Mouse (Mus musculus) T-helper 2 cell (primary cell): ENCODE results near the gene Tmprss11f.
"Not testable (repeated sequence)": the region's sequence is repeated elsewhere in the genome, so short reads cannot be mapped to it uniquely, and the experiment has no call there.

Experiments used
- in situ Hi-C: fragments of 300-600 bp; cut with MboI, MseI; formaldehyde crosslinking; loops from one replicate; pipeline ENCODE4 v1.15.1; 2025; ENCODE audit warnings: high pct_unique_total_duplicates

The Tmprss11f gene

DNA sequence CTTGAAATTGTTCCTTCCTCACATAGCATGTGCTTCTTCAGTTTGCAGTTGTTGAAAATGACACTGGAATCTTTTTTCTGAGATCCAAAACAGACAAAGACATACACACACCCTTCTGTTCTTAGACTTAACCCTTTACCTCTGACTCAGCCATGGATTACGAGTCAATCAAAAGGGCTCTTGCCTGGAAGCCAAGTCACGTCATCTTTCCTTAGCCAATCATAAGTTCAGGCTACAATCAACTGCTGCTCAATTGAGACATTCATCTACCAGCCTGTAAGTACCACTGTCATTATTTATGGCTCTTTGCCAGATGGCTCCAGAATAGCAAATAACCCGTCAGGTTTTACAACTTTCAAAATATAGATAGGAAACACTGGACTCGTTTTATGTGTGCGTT is at the start of gene Tmprss11f:
TSS of gene Tmprss11f (minus strand) at position 101 of the 400 bp plus-strand sequence.
- in situ Hi-C loops: no loop called here

DNA sequence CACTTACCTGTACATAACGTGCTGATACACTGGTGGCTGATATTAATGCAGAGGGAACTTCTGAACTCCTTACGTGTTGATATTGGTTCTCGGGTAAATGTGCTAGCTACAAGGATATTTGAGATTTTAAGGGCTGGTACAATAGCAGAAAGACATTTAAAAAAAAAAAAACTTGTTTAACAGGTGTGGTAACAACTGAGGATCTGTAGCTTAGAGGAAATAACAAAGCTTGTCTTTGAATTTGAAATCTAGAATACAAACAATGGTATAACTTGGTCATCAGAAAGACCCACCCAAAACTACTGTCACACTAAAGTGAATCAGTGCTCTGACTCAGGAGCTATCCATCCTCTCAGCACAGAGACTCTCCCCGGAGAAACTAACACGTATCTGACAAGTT is 44.0 kb upstream of the Tmprss11f start, which contains the start of gene Tmprss11b:
TSS of gene Tmprss11b (minus strand) at position 101 of the 400 bp plus-strand sequence.
- in situ Hi-C loops: no loop called here

DNA sequence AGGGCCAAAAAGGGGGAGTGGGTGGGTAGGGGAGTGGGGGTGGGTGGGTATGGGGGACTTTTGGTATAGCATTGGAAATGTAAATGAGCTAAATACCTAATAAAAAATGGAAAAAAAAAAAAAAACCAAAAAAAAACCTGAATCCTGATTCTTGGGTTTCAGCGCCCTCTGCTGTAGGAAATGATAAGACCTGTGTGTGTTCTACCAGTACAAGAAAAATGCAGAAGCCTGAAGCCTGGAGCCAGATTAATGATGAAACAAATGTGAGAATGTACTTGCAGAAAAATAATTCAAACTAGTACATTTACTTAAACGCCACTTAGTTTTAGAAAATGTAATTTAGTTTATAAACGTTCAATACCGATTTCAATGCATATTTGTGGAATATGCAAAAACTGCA is 17.0 kb upstream of the Tmprss11f start:
- in situ Hi-C loops: not testable (repeated sequence)

DNA sequence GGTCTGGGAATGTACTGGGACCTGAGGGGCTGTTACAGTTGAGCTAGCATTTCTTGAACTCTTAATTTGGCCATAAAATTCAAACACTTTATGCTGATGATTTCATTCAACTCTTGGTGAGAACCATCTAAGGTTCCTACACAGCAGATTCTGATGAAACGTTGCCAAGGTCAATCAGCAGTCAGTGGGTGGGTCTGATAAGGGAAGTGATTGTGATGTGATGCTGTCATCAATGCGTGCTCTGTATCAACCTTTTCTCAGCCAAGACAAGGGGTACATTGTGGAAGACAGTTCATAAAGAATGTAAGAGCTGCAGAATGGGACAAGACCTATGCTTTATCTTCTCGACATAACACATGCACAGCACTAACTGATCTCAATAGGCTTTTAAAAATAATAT is 8.6 kb upstream of the Tmprss11f start:
- in situ Hi-C loops: no loop called here

DNA sequence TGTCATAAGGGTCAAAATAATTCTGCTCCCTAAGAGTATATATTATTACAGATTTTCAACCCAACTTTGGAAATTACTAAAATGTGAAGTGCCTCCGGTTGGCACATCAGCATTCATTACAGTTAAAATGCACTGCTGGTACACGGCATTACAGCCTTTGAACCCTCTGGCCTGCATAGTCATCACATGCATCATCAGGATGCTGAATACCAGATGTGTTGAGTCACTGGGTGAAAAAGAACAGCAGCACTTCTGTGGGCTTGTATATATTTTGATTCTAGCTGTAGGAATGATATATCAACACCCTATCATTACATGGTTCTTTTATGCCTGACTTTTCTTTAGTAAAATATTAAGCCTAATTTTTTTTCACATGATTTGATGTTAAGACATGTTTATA is 1.5 kb downstream of the Tmprss11f start:
- in situ Hi-C loops: no loop called here

DNA sequence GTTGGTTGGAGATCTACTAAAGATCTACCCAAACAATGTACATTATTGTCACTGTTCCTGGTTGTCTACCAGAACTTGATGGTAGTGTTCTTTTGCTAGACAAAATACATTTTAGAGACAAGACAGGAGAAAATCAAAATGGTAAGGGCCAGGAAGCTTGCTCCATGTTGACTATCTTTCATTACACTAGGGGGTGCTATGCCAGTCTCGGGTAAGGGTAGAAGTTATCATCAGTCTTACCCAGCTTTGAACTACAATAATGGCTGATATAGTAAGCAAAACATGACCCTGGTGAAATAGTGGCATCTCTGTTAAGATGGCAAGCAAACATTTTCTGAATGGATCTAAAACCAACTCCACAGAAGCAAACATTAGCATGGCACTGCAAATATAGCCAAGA is 10.4 kb downstream of the Tmprss11f start:
- in situ Hi-C loops: no loop called here

DNA sequence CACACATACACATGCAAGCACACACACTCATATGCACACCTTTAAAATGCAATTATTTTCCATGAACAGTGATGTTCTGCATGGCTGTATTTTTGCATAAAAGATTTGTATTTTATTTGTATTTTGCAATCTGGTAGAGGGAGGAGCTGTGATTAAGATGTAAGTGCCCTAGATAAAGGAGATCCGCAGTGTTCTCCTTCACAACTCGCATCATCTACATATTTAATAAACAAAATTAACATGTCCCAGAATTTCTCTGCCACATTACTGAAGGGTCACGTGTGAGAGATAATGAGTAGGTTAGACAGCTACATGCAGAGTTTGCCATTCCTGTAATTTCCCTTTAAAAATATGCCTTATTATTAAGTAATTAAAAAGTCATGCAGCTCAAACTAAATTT is 46.3 kb downstream of the Tmprss11f start:
- in situ Hi-C loops: no loop called here

DNA sequence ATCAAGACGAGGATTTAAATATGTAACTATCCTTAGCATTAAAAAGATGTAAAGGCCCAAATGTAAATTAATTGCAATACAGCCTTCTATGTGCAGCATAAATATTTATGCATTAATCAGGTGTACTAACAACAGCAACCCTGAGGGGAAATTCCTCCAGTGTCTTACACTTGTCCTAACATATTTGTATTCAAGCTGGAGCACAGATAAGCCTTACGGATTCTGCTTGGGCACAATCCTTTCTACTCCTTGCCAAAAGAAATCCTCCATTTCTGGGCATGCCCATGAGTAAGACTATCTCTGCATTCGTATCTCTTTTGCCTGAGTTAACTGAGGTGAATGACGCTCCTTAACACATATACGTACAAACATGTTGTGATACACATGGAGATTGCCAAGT is 49.6 kb downstream of the Tmprss11f start:
- in situ Hi-C loops: no loop called here

DNA sequence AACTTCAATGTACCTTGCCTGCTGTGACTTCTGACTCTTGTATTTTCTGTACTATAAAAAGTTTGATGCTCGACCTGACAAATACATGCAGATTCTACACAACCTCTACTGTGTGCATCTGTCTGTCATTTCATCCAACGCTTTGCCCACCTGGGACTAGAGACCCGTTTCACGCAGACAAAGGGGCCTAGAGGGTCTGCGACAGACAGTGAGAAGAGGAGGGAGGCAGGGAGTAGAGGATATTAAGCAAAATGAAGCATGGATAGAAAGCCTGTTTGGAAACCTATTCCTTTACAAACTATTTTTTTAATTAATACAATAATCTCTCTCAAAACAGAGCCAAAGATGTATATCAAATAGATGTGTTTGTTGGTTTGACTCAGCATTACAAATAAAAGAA is 50.2 kb downstream of the Tmprss11f start:
- in situ Hi-C loops: no loop called here

DNA sequence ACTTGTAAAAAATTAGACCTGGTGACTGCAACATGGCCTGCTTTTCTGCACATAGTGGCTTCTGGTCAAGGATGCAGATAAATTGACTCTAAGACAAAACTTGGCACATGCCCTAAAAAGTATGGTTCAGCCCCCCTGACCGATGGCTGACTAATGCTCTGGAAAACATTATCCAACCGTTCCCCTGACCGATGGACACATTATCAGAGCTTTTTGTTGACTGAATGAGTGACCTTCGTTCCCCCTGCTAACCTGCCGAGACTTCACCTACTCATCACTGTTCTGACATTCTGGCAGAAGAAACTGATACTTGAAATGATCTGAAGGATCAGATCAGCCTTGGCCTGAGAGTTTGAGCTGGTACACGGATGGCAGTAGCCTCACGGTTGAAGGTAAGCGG is 53.5 kb downstream of the Tmprss11f start:
- in situ Hi-C loops: not testable (repeated sequence)

DNA sequence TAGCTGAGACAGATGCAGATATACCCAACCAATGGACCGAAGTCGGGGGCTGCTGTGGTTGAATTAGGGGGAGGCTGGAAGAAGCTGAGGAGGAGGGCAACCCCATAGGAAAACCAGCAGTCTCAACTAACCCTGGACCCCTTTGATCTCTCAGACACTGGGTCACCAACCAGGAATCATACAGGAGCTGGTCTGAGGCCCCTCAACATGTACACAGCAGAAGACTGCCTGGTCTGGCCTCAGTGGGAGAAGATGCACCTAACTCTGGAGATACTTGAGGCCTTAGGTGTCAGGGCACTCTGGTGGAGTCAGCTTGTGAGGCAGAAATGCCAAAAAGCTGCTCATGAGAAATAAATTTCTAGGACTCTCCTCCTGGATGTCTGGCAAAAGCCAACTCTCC is 85.5 kb downstream of the Tmprss11f start:
- in situ Hi-C loops: no loop called here

DNA sequence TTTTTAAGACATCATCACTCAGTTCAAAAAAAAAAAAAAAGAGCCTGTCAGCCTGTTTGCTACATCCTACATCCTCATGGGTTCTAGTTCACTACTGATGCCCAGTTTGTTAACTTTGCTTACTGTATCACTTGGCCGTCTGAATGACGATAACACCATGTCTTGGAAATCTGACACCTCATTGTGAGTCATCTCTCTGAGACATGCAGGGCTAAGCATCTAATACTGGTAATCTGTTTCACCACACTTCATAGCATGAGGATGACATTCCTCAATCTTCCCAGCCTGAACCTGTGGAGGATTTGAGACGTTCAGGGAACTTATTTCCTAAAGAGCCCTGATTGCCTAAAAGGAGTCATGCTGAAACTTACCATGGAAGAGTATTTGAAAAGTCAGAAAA is 91.6 kb downstream of the Tmprss11f start:
- in situ Hi-C loops: no loop called here

DNA sequence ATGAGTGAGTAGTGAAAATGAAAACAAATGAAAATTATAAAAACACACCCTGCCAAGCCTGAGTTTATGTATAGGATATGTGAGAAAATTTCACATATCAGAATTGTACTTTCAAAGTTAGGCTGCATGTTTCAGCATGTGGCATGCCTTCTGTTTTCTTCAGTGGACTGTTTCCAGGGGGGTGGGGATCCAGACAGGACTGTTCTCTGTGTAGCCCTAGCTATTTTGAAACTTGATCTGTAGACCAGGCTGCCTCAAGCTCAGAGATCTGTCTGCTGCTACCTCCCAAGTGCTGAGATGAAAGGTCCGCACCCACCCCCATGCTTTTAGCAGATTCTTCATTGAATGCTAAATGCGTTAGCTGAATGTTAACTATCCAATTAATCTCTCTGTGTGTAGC is 103.5 kb downstream of the Tmprss11f start:
- in situ Hi-C loops: no loop called here

DNA sequence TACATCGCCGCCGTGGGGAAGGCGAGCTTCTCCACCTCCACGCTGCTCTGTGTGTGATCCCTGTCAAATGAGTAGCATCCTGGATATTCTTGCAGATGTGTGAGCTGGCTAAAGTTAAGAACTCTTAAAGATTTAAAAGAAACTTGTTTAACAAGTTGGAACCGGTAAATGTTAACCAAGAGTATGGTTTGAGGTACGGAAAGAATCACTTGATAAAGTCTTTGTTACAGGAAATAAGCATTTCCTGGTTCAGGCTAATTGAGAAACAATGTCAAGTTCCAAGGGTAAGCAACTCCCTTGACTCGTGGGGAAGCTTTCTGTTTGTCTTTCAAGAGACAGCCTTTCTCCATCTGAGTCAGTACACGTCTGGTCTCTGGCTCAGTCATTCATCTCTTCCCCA is 113.7 kb downstream of the Tmprss11f start, which contains the start of gene Tmprss11g:
TSS of gene Tmprss11g (minus strand) at position 101 of the 400 bp plus-strand sequence.
- in situ Hi-C loops: no loop called here

DNA sequence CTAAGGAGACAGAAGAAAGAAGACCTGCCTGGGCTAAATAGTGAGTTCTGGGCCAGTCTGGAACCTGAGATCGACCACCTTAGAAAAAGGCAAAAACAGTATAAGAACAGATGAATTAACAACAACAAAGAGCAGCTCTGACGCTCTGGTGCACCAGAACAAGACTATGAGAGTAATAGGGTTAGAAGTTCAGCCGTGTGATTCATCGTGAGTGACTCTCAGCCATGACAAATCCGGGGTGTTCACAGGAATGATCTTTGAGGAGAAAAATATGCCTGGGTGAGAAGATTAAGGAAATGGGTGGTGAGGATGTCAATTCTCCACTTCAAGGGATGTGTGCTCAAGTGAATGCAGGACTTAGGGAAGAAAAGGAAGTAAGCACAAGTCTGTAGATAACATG is 120.7 kb downstream of the Tmprss11f start:
- in situ Hi-C loops: no loop called here

DNA sequence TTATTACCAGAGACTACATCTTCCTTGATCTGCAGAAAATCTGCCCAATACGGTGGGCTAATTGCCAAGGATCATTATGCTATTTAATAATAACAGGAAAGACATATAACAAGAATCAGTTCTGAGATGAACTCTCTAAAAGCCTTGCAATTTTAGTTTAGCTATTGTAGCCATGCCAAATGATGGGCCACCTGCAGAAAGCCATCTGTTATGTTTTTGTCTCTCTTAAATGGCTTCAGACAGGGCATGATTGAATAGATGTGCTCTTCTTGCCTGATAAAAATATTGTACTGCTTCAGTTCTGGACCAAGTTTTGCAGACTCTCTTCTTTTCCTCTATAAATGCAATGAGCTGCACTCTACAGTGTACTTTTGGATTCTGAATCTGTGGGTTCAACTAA is 138.8 kb downstream of the Tmprss11f start:
- in situ Hi-C loops: no loop called here

DNA sequence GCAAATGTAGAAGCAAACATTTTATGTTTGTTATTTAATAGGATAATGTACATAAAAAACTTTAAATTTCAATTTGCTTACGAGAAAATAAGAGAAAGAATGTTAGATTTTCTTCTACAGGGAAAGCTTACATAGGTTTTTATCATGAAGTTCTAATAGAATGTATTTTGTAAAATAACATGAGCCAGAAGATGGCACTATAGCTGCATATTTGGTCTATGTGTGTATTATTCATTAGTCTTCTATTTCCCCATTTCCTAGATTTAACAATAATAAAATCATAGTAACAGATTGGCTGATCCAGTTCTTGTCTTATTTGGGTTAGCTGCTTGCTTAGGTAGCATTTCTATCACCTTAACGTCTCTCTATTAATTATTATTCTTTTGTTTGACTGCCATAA is 149.7 kb downstream of the Tmprss11f start:
- in situ Hi-C loops: no loop called here

DNA sequence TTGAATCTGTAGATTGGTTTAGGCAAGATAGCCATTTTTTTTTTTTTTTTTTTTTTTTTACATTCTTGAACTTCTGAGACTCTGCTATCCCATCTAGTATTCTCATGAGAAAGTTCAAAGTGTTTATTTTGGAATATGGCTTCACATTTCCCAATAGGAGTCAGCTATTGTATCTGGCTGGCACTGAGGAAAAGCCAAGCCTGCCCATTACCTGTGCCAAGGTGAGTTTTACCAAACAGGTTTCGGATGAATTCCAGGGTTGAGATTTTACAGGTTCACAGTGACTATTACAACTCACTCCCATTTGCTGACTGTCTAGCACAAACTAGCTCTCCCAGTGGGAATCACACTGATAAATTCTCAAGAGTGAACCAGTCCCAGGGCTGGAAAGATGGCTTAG is 150.2 kb downstream of the Tmprss11f start:
- in situ Hi-C loops: no loop called here

DNA sequence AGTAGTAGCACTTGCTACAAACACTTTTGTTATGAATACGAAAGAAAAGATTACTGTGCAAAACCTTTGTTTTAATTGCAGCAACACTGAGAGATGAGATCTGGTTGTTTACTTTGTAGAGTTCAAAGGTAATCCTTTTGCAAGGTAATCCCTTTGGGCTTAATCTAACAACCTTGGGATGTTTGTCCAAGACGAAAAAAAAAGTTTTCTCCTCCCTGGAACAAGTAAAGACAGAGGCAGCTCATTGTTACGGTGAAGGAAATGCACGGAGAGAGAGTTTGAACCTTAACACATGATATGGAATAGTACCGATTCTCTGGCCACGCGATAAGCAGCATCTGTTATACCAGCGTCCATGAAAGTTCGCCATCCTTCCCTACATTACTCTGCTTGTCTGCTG is 158.4 kb downstream of the Tmprss11f start:
- in situ Hi-C loops: no loop called here
